Mouse (Mus musculus): ENCODE data around the gene Zwilch.

- TF ChIP-seq CHD2 (IDR thresholded peaks at IDR 0.05; ENCODE audit: low read depth, low read length) (no peak), MAFK (IDR thresholded peaks at IDR 0.05; ENCODE audit: insufficient read depth, low read depth, low read length) (no peak), ZNF384 (IDR thresholded peaks at IDR 0.05; ENCODE audit: low read depth, low read length) (no peak), HCFC1 (IDR thresholded peaks at IDR 0.05; ENCODE audit: borderline replicate concordance, insufficient read depth, low read length) (no peak), ZC3H11A (IDR thresholded peaks at IDR 0.05; ENCODE audit: borderline replicate concordance, low read depth, low read length) (no peak)
Observed at GRCm38 (mm10) chr9:64222098-64222497, 49.2 kb upstream of the Zwilch start.
